Mouse (Mus musculus): ENCODE data around the gene Mmp27.

GRCm38 (mm10) chr9:7577371-7577770 lies 6.2 kb downstream of the Mmp27 start:
- TF ChIP-seq CTCF (conservative IDR thresholded peaks at IDR 0.05; ENCODE audit: low read length) (no peak), POU5F1 (IDR thresholded peaks at IDR 0.05; ENCODE audit: borderline replicate concordance, low read length) (no peak), NANOG (IDR thresholded peaks at IDR 0.05; ENCODE audit: borderline replicate concordance, low read length) (no peak)
